Mouse (Mus musculus): ENCODE results near the gene Eml4.

DNA sequence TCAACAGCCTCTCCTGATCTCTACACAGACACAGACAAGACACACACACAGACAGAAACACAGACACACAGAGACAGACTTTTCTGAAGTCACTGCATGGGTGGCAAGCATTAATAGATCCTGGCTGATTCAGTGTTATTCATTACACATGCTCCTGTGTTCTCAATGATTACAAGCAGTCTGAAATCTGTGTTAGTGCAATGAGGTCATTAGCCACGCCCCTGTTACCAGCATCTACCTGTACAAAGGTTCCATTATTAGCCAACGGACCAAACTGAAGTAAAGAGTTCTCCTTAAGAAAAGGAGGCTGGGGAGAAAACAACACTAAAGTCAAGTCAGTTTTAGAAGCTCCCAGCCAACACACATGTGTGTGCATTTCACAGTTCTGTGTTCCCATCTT is 153.0 kb downstream of the Eml4 start:
- TF ChIP-seq CTCF (IDR thresholded peaks at IDR 0.05 in 2 of 3, conservative IDR thresholded peaks at IDR 0.05 in 1 of 3; ENCODE audit: control insufficient read depth in 1 of 3, insufficient read depth in 1 of 3, low read depth in 2 of 3, low read length in 3 of 3, poor library complexity in 1 of 3, severe bottlenecking in 1 of 3) (no peak), GATA1 (IDR thresholded peaks at IDR 0.05; ENCODE audit: low read depth, low read length) (no peak), MAX (IDR thresholded peaks at IDR 0.05; ENCODE audit: low read length) (no peak), POLR2A (IDR thresholded peaks at IDR 0.05; ENCODE audit: control insufficient read depth in 1 of 2, insufficient read depth in 1 of 2, low read depth in 1 of 2, low read length in 2 of 2, poor library complexity in 1 of 2) (no peak), CHD2 (IDR thresholded peaks at IDR 0.05; ENCODE audit: low read length) (no peak), ETS1 (IDR thresholded peaks at IDR 0.05; ENCODE audit: low read depth, low read length) (no peak), ELF1 (IDR thresholded peaks at IDR 0.05; ENCODE audit: low read depth, low read length) (no peak), MYC (IDR thresholded peaks at IDR 0.05; ENCODE audit: low read depth, low read length) (no peak), POLR2AphosphoS2 (IDR thresholded peaks at IDR 0.05; ENCODE audit: low read length) (no peak), EP300 (IDR thresholded peaks at IDR 0.05; ENCODE audit: low read depth in 1 of 2, low read length in 2 of 2) (no peak), SIN3A (IDR thresholded peaks at IDR 0.05; ENCODE audit: low read length) (no peak), NELFE (IDR thresholded peaks at IDR 0.05; ENCODE audit: low read depth, low read length) (no peak), ZKSCAN1 (IDR thresholded peaks at IDR 0.05; ENCODE audit: low read depth, low read length) (no peak)
